Mouse (Mus musculus) neural tube, embryonic 15.5 days (tissue): ENCODE results near the gene Emp1. TPM values are rescaled to one million over a fixed set of nuclear protein-coding genes. Genes with fewer than 3 reads are reported as not detected.
A peak's percentile ranks its signal among the peaks of the same experiment; 100 is the strongest.

ENCODE experiments used
- ATAC-seq: fragments of 200-750 bp; cut with Nextera tagmentation; 2 replicates; pipeline ENCODE4 v1.8.0; 2017; ENCODE audit warnings: mild to moderate bottlenecking, moderate TSS enrichment, moderate library complexity; ENCODE audit not compliant: low FRiP score
- H3K27ac ChIP-seq: fragments of 300-500 bp; sonication (generic); replicated peaks from 2 replicates; pipeline ENCODE4 v1.5.1; 2015; ENCODE audit warnings: mild to moderate bottlenecking, inconsistent platforms
- H3K27me3 ChIP-seq: fragments of 300-500 bp; sonication (generic); replicated peaks from 2 replicates; pipeline ENCODE4 v1.6.1; 2015; ENCODE audit warnings: inconsistent platforms
- H3K36me3 ChIP-seq: fragments of 300-500 bp; sonication (generic); 2 replicates; pipeline ENCODE4 v1.6.1; 2015; ENCODE audit warnings: inconsistent platforms
- H3K4me1 ChIP-seq: fragments of 300-500 bp; sonication (generic); 2 replicates; pipeline ENCODE4 v1.6.1; 2015; ENCODE audit warnings: inconsistent platforms
- H3K4me2 ChIP-seq: fragments of 300-500 bp; sonication (generic); 2 replicates; pipeline ENCODE4 v1.6.1; 2015; ENCODE audit warnings: inconsistent platforms, mild to moderate bottlenecking, moderate library complexity
- H3K4me3 ChIP-seq: fragments of 300-500 bp; sonication (generic); replicated peaks from 2 replicates; pipeline ENCODE4 v1.5.1; 2015; ENCODE audit warnings: mild to moderate bottlenecking, inconsistent platforms
- H3K9ac ChIP-seq: fragments of 300-500 bp; sonication (generic); replicated peaks from 2 replicates; pipeline ENCODE4 v1.6.1; 2015; ENCODE audit warnings: mild to moderate bottlenecking, inconsistent platforms
- H3K9me3 ChIP-seq: fragments of 300-500 bp; sonication (generic); replicated peaks from 2 replicates; pipeline ENCODE4 v1.6.1; 2016; ENCODE audit warnings: inconsistent platforms
- WGBS: fragments of 180-500 bp; shearing (Covaris S2); methylation state at CpG from one replicate; pipeline ENCODE4 v1.1.7; 2015; ENCODE audit warnings: mixed read lengths; 5-methylcytosine and 5-hydroxymethylcytosine counted together
- polyA plus RNA-seq: library from polyadenylated mRNA; unstranded; fragments of >200 nt; fragmentation: Nextera tagmentation; extraction: Ambion mirVana; gene quantifications from 2 replicates; pipeline ENCODE4 v1.2.1, GENCODE M21; 2015

Gene Emp1
- polyA plus RNA-seq, 1 experiment from 2014 or later, result 12.3 TPM

DNA sequence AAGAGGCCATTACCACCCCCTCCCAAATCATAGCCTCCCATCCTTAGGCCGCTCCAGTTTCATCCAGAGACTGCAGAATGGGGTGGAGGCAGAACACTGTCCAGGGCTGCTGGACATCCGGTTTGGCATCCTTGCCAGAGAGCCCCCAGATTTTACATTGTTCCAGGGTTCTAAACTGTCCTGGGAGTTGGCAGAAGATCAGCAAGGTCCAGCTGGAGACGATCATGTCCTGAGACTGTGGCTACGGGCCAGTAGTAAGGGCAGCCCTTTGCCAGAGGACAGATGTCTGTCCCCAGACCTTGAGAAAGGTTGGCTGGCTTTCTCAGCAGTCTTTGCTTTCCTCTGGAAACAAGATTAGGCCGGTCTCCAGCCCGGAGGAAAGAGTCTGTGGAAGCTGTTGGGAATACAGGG is 2.6 kb downstream of the Emp1 start:
- peak overlapping the region; percentile 45; the same call in 1 of the 2 replicates for H3K27ac ChIP-seq
- WGBS, result 77% methylated on average over 6 of the region's 6 CpGs
- H3K27me3 ChIP-seq, result no peaks in the 10 kb centered on the region
- ATAC-seq, result no peak
- H3K9me3 ChIP-seq, result no peaks in the 10 kb centered on the region
- H3K9ac ChIP-seq, result no peak overlapping the region
- peaks cover 25% of the 10 kb centered on the region for H3K4me1 ChIP-seq
- peak overlapping the region; percentile 26; the same call in 1 of the 2 replicates for H3K4me3 ChIP-seq
- H3K36me3 ChIP-seq, result no peaks in the 10 kb centered on the region
- peak overlapping the region; percentile 35 for H3K4me2 ChIP-seq

DNA sequence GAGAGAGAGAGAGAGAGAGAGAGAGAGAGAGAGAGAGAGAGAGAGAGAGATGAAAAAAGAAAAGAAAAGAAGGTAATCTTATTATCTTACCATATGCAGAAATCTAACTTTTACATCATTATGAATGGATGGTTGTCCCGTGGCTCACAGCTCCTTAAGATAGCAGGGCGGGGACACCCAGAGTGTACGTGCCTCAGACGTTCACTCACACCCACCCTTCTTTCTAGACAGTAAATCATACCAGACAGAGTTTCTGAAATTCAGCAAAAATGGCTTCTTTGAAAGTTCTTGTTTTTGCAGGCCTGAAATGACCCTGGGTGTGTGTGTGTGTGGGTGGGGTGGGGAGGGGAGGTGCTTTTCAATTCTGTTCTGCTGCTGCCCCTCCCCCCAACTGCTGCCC is 3.3 kb downstream of the Emp1 start:
- no peak overlapping the region for H3K9ac ChIP-seq
- WGBS, result 80% methylated on average over 4 of the region's 4 CpGs
- no peak overlapping the region for H3K27ac ChIP-seq
- no peak for ATAC-seq
- H3K4me1 ChIP-seq, result peaks cover 25% of the 10 kb centered on the region
- H3K4me3 ChIP-seq, result no peak overlapping the region
- H3K27me3 ChIP-seq, result no peaks in the 10 kb centered on the region
- H3K4me2 ChIP-seq, result no peak overlapping the region
- no peaks in the 10 kb centered on the region for H3K9me3 ChIP-seq
- H3K36me3 ChIP-seq, result no peaks in the 10 kb centered on the region

DNA sequence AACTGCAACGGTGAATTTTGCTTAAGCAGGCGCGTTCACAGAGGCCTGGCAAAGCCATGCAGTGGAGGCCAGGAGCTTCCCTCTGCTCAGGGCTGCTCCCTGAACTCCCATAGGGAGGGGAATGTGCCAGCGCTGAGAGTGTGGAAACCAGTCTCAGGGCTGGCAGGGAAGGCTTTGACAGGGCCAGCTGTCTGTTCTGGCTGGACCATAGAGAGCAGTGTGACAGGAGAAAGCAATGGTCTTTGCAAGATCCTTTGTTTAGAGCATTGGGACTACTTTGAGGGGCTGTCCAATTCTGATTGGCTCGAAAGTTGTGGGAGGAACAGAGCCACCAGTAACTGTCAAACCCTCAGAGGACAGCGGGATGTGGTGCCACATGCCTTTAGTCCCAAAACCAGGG is 5.9 kb downstream of the Emp1 start:
- no peak overlapping the region for H3K4me3 ChIP-seq
- WGBS, result 46% methylated on average over 6 of the region's 6 CpGs
- no peak overlapping the region for H3K9ac ChIP-seq
- no peaks in the 10 kb centered on the region for H3K9me3 ChIP-seq
- no peaks in the 10 kb centered on the region for H3K27me3 ChIP-seq
- no peaks in the 10 kb centered on the region for H3K36me3 ChIP-seq
- ATAC-seq, result 0 out of 2 replicates have a peak, but pooled peaks have one; percentile 32
- H3K27ac ChIP-seq, result no peak overlapping the region
- H3K4me1 ChIP-seq, result peaks cover 12% of the 10 kb centered on the region
- H3K4me2 ChIP-seq, result no peak overlapping the region

DNA sequence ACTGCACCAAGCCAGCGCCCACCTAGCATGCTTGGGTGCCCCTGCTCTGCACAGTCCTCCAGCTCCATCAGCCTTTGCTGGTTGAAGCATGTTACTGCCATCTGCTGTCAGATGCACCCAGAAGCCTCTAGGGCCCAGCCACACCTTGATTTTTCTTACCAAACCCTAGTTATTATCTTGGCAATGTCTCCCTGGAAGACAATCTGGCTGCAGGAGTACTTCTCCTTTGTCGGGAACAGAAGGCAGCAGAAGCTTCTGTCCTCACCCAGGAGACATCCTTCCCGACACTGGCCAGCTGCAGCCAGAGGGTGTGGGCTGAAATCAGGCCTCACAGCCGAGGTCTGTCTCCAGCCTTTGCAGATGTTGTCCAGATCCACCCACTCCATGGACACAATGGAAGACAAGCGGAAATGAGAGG is 7.2 kb downstream of the Emp1 start:
- H3K36me3 ChIP-seq, result no peaks in the 10 kb centered on the region
- peaks cover 8% of the 10 kb centered on the region for H3K4me1 ChIP-seq
- H3K27ac ChIP-seq, result no peak overlapping the region
- no peaks in the 10 kb centered on the region for H3K9me3 ChIP-seq
- no peaks in the 10 kb centered on the region for H3K27me3 ChIP-seq
- no peak overlapping the region for H3K4me2 ChIP-seq
- no peak overlapping the region for H3K9ac ChIP-seq
- no peak overlapping the region for H3K4me3 ChIP-seq
- 53% methylated on average over 5 of the region's 5 CpGs for WGBS
- ATAC-seq, result peak; percentile 68

DNA sequence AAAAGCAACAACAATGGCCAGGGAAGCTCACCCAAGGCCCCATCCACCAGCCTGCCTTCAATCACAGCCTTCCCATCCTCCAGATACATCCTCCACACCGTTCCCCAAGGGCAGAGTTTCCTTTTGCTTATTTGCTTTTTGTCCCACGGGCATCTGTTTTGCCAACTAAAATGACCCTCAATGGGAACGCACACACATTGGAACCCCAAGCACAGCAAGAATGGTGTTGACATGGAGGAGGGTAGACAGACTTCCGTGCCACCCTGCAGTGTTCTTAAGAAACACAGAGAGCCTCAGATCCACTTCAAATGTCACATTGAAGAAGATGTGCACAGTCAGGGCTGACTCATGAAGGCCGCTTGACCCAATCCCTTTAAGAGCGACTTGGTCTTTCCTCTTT is 8.6 kb downstream of the Emp1 start:
- Histone ChIP-seq H3K4me1 (peaks cover 22% of the 10 kb centered on the region), H3K27ac (no peak overlapping the region), H3K4me3 (no peak overlapping the region), H3K36me3 (no peaks in the 10 kb centered on the region), H3K27me3 (no peaks in the 10 kb centered on the region), H3K9me3 (no peaks in the 10 kb centered on the region), H3K4me2 (no peak overlapping the region), H3K9ac (no peak overlapping the region)
- ATAC-seq, result no peak
- 85% methylated on average over 6 of the region's 6 CpGs for WGBS

DNA sequence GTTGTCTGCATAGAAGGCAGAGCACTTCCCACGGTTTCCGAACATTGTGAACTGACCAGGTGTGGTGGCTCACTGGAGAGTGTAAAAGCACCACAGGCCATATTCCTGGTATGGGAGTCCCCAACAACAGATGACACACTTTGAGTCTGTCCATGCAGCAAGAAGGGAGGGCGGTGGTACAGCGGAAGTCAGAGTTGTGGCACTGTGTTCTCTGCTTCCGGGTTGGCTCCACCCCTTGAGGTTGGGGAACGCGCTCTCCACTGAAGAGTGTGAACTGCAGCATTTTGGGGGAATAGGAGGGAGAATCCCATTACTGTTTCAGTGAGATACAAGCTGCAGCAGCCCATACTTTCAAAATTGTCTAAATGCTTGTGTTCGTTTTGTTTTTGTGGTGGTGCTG is 11.0 kb downstream of the Emp1 start:
- H3K9ac ChIP-seq, result no peak overlapping the region
- H3K9me3 ChIP-seq, result no peaks in the 10 kb centered on the region

DNA sequence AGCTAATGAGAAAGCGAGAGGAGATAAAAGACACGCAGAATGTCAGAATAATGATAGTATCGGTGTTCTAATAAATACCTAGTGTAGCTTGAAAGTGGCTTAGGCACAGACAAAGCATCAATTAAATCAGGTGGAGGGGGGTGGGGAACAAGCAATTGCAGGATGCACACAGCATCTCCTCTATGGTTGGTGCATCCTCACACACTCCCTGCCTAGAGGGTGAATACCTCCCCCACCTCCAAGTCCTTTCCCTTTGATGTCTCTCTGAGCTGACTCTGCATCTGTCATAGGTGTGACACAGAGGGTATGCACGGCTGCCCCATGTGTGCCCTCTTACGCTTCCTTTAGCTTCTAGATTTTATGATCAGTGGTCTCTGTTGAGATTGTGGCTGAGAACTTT is 13.5 kb downstream of the Emp1 start:
- Histone ChIP-seq H3K4me3 (no peak overlapping the region), H3K27me3 (no peaks in the 10 kb centered on the region; the same call in 1 of the 2 replicates), H3K4me2 (no peak overlapping the region), H3K36me3 (no peaks in the 10 kb centered on the region), H3K9ac (no peak overlapping the region), H3K27ac (peak overlapping the region; percentile 39; the same call in 1 of the 2 replicates), H3K4me1 (peaks cover 29% of the 10 kb centered on the region), H3K9me3 (no peaks in the 10 kb centered on the region)
- 39% methylated on average over 5 of the region's 5 CpGs for WGBS
- peak; percentile 76 for ATAC-seq

More for the DNA sequence above, 11.0 kb downstream of the Emp1 start:
- peaks cover 36% of the 10 kb centered on the region for H3K4me1 ChIP-seq
- H3K27ac ChIP-seq, result no peak overlapping the region
- H3K36me3 ChIP-seq, result no peaks in the 10 kb centered on the region
- ATAC-seq, result no peak
- no peak overlapping the region for H3K4me3 ChIP-seq
- H3K4me2 ChIP-seq, result no peak overlapping the region
- no peaks in the 10 kb centered on the region for H3K27me3 ChIP-seq
- 92% methylated on average over 8 of the region's 8 CpGs for WGBS

DNA sequence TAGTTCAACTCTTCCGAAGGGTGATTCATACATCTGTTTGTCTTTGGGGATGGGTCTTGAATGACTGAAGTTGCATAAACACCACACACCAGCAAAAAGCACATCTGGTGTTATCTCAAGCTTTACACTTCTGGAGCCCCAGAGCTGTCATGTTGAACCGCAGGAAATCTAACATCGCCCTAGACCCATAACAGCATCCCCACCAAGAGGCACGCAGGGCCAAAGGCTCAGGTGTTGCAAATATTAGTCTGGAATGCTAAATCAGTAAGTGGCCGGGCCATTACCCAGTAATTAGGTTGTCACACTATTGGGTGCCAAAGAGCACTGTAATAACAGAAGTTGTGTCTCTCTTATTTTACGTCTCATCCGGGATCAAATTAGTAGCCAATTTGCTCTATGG is 13.9 kb downstream of the Emp1 start:
- Histone ChIP-seq H3K36me3 (no peaks in the 10 kb centered on the region), H3K9me3 (no peaks in the 10 kb centered on the region), H3K9ac (no peak overlapping the region), H3K27me3 (no peaks in the 10 kb centered on the region; the same call in 1 of the 2 replicates), H3K4me1 (peaks cover 29% of the 10 kb centered on the region), H3K4me2 (no peak overlapping the region), H3K4me3 (no peak overlapping the region), H3K27ac (peak overlapping the region; percentile 39; the same call in 1 of the 2 replicates)
- ATAC-seq, result peak; percentile 73
- 26% methylated on average over 7 of the region's 7 CpGs for WGBS

DNA sequence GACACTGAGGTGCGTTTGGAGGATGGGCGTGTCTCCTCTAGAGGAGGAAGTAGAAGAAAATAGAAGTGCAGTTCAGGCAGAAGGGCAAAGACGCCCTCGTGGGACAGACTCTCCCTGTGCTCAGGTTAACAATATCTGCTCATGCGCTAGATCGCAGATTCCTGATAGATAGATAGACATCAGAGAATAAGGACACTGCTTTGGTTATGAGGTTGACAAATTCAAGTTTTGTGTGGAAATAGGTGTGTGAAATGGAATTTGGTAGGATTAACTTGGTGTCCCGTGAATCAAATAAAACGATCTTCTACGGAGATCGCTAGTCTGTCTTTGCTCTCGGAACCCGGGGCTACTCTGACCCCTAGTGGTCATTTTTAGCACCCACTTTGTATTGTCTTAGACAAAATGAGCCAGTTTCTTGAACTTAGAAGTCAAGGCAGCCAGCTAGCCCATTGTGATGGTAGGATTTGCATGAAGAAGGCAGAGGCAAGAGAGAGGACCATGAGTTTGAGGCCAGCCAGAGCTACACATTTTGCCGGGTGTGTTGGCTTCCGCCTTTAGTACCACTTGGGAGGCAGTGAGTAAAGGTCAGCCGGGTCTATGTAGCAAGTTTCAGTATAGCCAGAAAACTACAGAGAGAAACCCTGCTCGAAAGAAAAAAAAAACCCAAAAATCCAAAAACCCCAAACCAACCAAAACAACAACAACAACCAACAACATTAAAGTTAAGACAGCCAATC is 15.4 kb downstream of the Emp1 start:
- WGBS, result 24% methylated on average over 16 of the region's 16 CpGs

DNA sequence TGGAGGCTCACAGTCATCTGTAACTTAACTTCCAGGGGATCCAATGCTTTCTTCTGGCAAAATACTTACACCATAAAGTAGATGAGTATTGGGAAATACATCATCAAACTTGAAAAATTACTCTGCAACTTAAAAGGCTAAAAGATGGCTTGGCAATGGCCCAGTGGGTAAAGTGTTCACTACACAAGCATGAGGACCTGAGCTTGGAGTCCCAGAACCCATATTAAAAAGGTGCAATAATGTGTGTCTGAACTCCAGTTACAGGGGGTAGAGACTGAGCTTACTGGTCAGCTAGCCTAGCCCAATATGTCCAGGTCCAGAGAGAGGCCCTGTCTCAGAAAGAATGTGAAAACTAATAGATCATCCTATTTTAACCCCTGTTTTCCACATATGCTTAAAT is 21.6 kb downstream of the Emp1 start:
- no peak overlapping the region for H3K9ac ChIP-seq
- no peak overlapping the region for H3K4me3 ChIP-seq
- no peak for ATAC-seq
- H3K9me3 ChIP-seq, result no peaks in the 10 kb centered on the region
- no peaks in the 10 kb centered on the region for H3K4me1 ChIP-seq
- no peaks in the 10 kb centered on the region for H3K36me3 ChIP-seq
- H3K4me2 ChIP-seq, result no peak overlapping the region
- no peaks in the 10 kb centered on the region; the same call in 1 of the 2 replicates for H3K27me3 ChIP-seq
- no peak overlapping the region for H3K27ac ChIP-seq

More for the DNA sequence above, 15.4 kb downstream of the Emp1 start:
- Histone ChIP-seq H3K9ac (peak overlapping the region; percentile 15; the same call in 1 of the 2 replicates), H3K4me2 (peak overlapping the region; percentile 56), H3K4me3 (peak overlapping the region; percentile 26; the same call in 1 of the 2 replicates), H3K9me3 (no peaks in the 10 kb centered on the region), H3K4me1 (peaks cover 29% of the 10 kb centered on the region), H3K27ac (no peak overlapping the region), H3K36me3 (no peaks in the 10 kb centered on the region), H3K27me3 (no peaks in the 10 kb centered on the region; the same call in 1 of the 2 replicates)
- ATAC-seq, result peak; percentile 60; the same call in 1 of the 2 replicates

DNA sequence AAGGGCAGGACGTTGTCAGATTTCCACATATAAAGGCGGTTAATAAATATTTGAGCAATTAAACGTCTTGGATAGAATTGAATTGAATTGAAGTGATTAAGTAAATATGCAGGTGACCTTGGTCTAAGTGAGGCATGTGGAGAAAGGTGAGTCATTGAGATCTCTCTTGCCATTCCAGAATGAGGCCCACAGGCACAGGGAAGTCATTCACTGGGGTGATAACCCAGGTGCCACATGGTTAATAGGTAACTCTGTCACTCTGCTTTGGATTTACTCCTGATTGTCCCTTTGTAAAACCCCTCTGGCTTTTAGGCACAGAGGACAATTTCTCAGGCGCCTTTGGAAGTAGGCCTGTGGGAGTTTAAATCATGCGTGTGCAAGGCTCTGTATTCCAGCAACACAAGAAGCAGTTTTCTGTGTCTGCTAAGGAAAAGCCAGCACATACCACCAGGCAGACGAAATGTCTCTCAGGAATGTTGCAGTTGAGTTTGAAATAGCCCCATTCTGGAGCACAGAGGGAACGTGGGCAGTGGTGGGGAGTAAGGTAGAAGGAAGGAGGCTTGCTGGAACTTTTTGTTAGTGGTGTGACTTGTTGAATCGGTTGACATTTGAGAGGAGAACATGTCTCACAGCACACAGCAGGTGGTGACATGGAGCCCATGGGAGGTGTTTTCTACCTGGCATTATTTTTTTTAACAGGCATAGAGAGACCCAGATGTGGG is 23.6 kb downstream of the Emp1 start:
- Histone ChIP-seq H3K27ac (no peak overlapping the region), H3K27me3 (no peaks in the 10 kb centered on the region), H3K4me1 (no peaks in the 10 kb centered on the region), H3K4me2 (no peak overlapping the region), H3K9me3 (no peaks in the 10 kb centered on the region), H3K4me3 (no peak overlapping the region), H3K9ac (no peak overlapping the region), H3K36me3 (no peaks in the 10 kb centered on the region)
- no peak for ATAC-seq
- WGBS, result 68% methylated on average over 8 of the region's 8 CpGs

DNA sequence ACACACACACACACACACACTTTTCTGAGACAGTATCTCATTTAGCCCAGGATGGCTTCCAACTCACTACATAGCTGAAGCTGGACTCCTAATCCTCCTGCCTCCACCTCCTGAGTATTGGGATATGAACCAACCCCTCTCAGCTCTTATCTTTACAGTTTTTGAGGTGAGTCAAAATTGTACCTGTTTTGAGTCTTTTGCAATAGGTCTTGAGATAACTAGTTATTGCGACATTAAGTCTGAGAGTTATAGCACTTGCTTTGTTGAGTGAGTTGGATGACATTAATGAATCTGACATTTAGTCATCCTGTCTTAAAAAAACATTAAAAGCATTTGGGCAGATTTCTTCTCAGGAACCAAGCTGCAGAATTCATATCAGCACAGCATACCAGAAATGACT is 25.3 kb downstream of the Emp1 start:
- no peak overlapping the region for H3K9ac ChIP-seq
- H3K9me3 ChIP-seq, result no peaks in the 10 kb centered on the region
- 98% methylated on average over 1 of the region's 1 CpGs for WGBS
- H3K36me3 ChIP-seq, result no peaks in the 10 kb centered on the region
- H3K27me3 ChIP-seq, result no peaks in the 10 kb centered on the region
- H3K27ac ChIP-seq, result no peak overlapping the region
- H3K4me1 ChIP-seq, result no peaks in the 10 kb centered on the region
- H3K4me2 ChIP-seq, result no peak overlapping the region
- ATAC-seq, result no peak
- H3K4me3 ChIP-seq, result no peak overlapping the region
